Mouse (Mus musculus) forebrain, embryonic 14.5 days (tissue): ENCODE measurements around the gene Capn1. TPM values are rescaled to one million over a fixed set of nuclear protein-coding genes. Genes with fewer than 3 reads are reported as not detected.

Experiments
- ATAC-seq: fragments of 200-750 bp; cut with Nextera tagmentation; 2 replicates; pipeline ENCODE4 v1.8.0; 2017; ENCODE audit warnings: mild to moderate bottlenecking, moderate library complexity
- DNase-seq: peaks from one replicate; pipeline ENCODE4 v3.0.0-alpha.2; 2015; ENCODE audit warnings: low spot score
- H3K27ac ChIP-seq: fragments of 300-500 bp; sonication (generic); 2 replicates; pipeline ENCODE4 v1.5.1; 2014; ENCODE audit warnings: low read depth, mild to moderate bottlenecking, control low read depth, low read length, moderate library complexity
- H3K27me3 ChIP-seq: fragments of 300-500 bp; sonication (generic); replicated peaks from 2 replicates; pipeline ENCODE4 v1.6.1; 2014; ENCODE audit warnings: low read length, control low read depth, mixed read lengths; ENCODE audit not compliant: control insufficient read depth, insufficient read depth
- H3K36me3 ChIP-seq: fragments of 300-500 bp; sonication (generic); 2 replicates; pipeline ENCODE4 v1.6.1; 2014; ENCODE audit warnings: low read length, control low read depth; ENCODE audit not compliant: control insufficient read depth, insufficient read depth
- H3K4me1 ChIP-seq: fragments of 300-500 bp; sonication (generic); 2 replicates; pipeline ENCODE4 v1.6.1; 2014; ENCODE audit warnings: antibody characterized with exemption, low read length, control low read depth; ENCODE audit not compliant: control insufficient read depth, insufficient read depth
- H3K4me2 ChIP-seq: fragments of 300-500 bp; sonication (generic); 2 replicates; pipeline ENCODE4 v1.6.1; 2014; ENCODE audit warnings: mild to moderate bottlenecking, control low read depth, low read length
- H3K4me3 ChIP-seq: fragments of 300-500 bp; sonication (generic); 2 replicates; pipeline ENCODE4 v1.5.1; 2014; ENCODE audit warnings: low read depth, low read length, control low read depth
- H3K9ac ChIP-seq: fragments of 300-500 bp; sonication (generic); 2 replicates; pipeline ENCODE4 v1.6.1; 2014; ENCODE audit warnings: mild to moderate bottlenecking, low read length, control low read depth, moderate library complexity
- H3K9me3 ChIP-seq: fragments of 300-500 bp; sonication (generic); replicated peaks from 2 replicates; pipeline ENCODE4 v1.6.1; 2016; ENCODE audit warnings: low read length, control low read depth, mixed read lengths; ENCODE audit not compliant: control insufficient read depth
- WGBS: fragments of 180-500 bp; shearing (Covaris S2); extraction: QIAGEN DNeasy Blood & Tissue Kit; methylation state at CpG from one replicate; pipeline ENCODE4 v1.1.7; 2014; 5-methylcytosine and 5-hydroxymethylcytosine counted together
- polyA plus RNA-seq: library from polyadenylated mRNA; unstranded; fragments of >200 nt; fragmentation: Nextera tagmentation; extraction: Ambion mirVana; gene quantifications from 2 replicates; pipeline ENCODE4 v1.2.1, GENCODE M21; 2014

Capn1 gene
- polyA plus RNA-seq, 1 experiment from 2014 or later = 2.4 TPM

DNA sequence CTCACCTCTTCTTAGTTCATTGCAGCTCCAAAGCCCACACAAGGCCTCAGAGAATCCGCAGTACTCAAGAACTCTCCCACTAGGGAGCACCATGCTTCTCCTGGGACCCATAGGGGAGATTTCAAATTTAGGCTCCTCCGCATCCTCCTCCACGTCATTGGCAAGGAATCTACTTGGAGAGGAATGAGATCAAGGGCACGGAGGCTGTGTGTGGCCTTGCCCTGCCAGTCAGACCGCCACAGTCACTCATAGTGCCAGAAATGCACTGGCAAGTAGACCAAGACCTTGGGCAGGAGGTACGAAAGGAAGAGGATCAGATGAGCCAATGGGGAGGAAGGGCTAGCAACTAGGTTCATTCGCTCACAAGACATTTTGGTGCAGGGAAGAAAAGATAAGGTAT lies 8.2 kb upstream of the Capn1 start:
- Histone ChIP-seq H3K27me3 (no peaks in the 10 kb centered on the region), H3K9me3 (no peaks in the 10 kb centered on the region), H3K4me2 (no peak overlapping the region), H3K4me3 (no peak overlapping the region), H3K4me1 (no peaks in the 10 kb centered on the region), H3K27ac (no peak overlapping the region), H3K9ac (no peak overlapping the region), H3K36me3 (no peaks in the 10 kb centered on the region)
- ATAC-seq (no peak), DNase-seq (no peak)
- 86% methylated on average over 7 of the region's 7 CpGs for WGBS

- ATAC-seq (no peak), DNase-seq (no peak)
- Histone ChIP-seq H3K9me3 (no peaks in the 10 kb centered on the region), H3K36me3 (no peaks in the 10 kb centered on the region), H3K27me3 (no peaks in the 10 kb centered on the region), H3K27ac (no peak overlapping the region), H3K4me2 (no peak overlapping the region), H3K4me3 (no peak overlapping the region), H3K4me1 (no peaks in the 10 kb centered on the region), H3K9ac (no peak overlapping the region)
- WGBS = 65% methylated on average over 8 of the region's 8 CpGs
Measured at GRCm38 (mm10) chr19:6023059-6023458, 7.4 kb upstream of the Capn1 start.

DNA sequence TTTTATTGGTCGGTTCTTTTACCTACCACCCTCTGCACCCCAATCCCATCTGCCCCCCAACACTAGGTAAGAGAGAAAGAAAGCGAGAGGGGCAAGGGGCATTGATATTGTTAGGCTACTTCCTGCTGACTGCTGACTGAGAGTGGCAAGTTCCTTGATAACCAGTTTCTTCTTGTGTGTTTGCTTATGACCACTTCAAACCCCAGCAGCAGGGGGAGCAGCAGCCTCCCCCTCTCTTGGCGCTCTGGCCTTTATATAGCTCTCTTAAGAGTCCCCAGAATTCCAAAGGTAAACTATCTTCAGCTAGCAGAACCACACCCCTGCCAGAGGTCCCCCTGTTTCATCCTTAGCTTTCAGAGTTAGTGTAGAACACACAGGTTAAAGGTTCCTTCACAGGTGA lies 4.6 kb upstream of the Capn1 start:
- H3K9me3 ChIP-seq = no peaks in the 10 kb centered on the region
- H3K36me3 ChIP-seq = no peaks in the 10 kb centered on the region
- ATAC-seq = no peak
- peaks cover 12% of the 10 kb centered on the region for H3K27me3 ChIP-seq
- H3K4me1 ChIP-seq = no peaks in the 10 kb centered on the region; the same call in 1 of the 2 replicates
- H3K9ac ChIP-seq = no peak overlapping the region
- H3K4me2 ChIP-seq = no peak overlapping the region
- DNase-seq = no peak
- no peak overlapping the region for H3K4me3 ChIP-seq
- 50% methylated on average over 3 of the region's 3 CpGs for WGBS
- H3K27ac ChIP-seq = no peak overlapping the region

DNA sequence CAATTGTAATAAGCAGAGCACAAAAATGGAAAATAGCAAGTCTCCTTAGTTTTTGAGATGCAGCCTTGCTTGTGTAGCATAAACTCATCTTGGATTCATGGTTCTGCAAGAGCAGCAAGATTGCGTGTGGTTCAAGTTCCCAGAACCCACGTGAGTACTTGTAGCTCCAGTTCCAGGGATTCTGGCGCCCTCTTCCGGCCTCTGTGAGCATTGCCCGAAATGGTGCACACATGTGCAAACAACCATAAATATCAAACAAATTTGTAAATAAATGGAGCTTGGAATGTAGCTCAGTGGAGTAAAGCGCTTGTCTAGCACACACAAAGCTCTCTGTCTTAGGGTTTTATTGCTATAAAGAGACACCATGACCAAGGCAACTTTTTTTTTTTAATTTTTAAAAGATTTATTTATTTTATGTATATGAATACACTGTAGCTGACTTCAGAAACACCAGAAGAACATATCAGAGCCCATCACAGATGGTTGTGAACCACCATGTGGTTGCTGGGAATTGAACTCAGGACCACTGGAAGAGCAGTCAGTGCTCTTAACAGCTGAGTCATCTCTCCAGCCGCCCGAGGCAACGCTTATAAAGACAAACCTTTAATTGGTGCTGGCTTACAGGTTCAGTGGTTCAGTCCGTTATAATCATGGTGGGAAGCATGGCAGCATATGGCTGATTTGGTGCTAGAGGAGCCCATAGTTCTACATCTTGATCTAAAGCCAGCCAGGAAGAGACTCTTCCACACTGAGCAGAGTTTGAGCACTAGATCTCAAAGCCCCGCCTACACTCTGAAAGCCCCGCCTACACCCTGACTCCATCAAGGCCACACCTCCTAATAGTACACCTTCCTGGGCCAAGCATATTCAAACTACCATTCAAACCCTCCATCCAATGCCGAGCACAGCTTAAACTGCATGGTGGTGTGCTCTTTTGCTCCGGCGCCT lies 2.7 kb upstream of the Capn1 start:
- Histone ChIP-seq H3K4me2 (no peak overlapping the region), H3K4me1 (no peaks in the 10 kb centered on the region; the same call in 1 of the 2 replicates), H3K4me3 (no peak overlapping the region), H3K27me3 (peaks cover 12% of the 10 kb centered on the region), H3K9me3 (no peaks in the 10 kb centered on the region), H3K27ac (no peak overlapping the region), H3K36me3 (no peaks in the 10 kb centered on the region), H3K9ac (no peak overlapping the region)
- DNase-seq = peak; percentile 89
- WGBS = 30% methylated on average over 15 of the region's 15 CpGs
- ATAC-seq = no peak

GRCm38 (mm10) chr19:6016532-6016931 lies 835 bp upstream of the Capn1 start:
- Histone ChIP-seq H3K9ac (no peak overlapping the region), H3K27me3 (peaks cover 12% of the 10 kb centered on the region), H3K4me2 (no peak overlapping the region), H3K36me3 (no peaks in the 10 kb centered on the region), H3K9me3 (no peaks in the 10 kb centered on the region), H3K27ac (no peak overlapping the region), H3K4me3 (no peak overlapping the region), H3K4me1 (no peaks in the 10 kb centered on the region; the same call in 1 of the 2 replicates)
- DNase-seq (peak; percentile 43), ATAC-seq (no peak)
- 50% methylated on average over 7 of the region's 7 CpGs for WGBS

DNA sequence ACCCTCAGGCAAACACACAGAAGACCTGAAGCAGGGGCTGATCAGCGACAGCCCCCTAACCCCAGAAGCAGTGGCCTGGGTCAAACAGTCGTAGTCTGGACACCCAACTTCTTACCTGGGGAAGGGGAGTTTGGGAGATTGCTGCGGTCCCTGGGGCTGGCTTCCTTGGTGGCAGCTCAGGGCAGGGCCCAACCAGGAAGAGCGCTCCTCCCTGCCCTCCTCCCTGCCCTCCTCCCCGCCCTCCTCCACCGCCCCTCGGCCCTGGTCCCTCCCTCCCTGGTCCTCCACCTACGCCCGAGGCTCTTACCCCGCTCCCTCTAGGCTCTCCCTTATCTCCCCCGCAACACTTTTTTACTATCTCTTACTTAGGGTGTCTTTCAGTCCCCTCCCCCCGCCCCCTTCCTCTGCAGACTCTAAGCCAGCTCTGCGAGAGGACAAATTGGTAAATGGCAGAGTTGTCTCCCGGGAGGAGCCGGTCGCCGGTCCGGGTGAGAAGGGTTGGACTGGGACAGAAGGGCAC lies 646 bp downstream of the Capn1 start:
- H3K27ac ChIP-seq = no peak overlapping the region
- DNase-seq (peak; percentile 7), ATAC-seq (peak; percentile 50; the same call in 1 of the 2 replicates)
- H3K27me3 ChIP-seq = peaks cover 12% of the 10 kb centered on the region
- WGBS = 1% methylated on average over 15 of the region's 18 CpGs
- H3K36me3 ChIP-seq = no peaks in the 10 kb centered on the region
- H3K9ac ChIP-seq = peak overlapping the region; percentile 65
- peak overlapping the region; percentile 39 for H3K4me3 ChIP-seq
- H3K9me3 ChIP-seq = no peaks in the 10 kb centered on the region
- peak overlapping the region; percentile 78 for H3K4me2 ChIP-seq
- no peaks in the 10 kb centered on the region; the same call in 1 of the 2 replicates for H3K4me1 ChIP-seq

DNA sequence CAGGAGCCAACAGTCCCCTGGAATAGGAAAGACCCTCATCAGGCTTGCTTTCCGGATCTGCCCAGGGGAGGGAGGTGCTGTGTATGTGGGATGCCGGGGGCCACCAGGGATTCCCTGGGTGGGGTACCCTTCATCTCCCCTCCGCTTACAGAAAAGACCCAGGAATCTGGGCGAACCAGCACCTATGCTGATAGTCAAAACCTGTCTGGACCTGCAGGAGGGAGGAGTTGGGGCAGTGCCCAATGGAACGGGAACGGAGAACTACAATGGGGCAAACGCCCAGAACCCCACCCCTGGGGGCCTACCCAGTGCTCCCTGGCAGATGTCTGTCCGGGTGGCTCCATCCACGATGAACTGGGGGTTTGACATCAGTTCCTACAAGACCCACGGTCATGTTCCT lies 2.0 kb downstream of the Capn1 start:
- H3K36me3 ChIP-seq = no peaks in the 10 kb centered on the region
- no peak overlapping the region for H3K9ac ChIP-seq
- no peak overlapping the region for H3K4me2 ChIP-seq
- ATAC-seq (no peak), DNase-seq (no peak)
- no peaks in the 10 kb centered on the region for H3K9me3 ChIP-seq
- WGBS = 91% methylated on average over 10 of the region's 10 CpGs
- no peak overlapping the region for H3K4me3 ChIP-seq
- H3K4me1 ChIP-seq = no peaks in the 10 kb centered on the region; the same call in 1 of the 2 replicates
- H3K27ac ChIP-seq = no peak overlapping the region
- peaks cover 12% of the 10 kb centered on the region for H3K27me3 ChIP-seq

GRCm38 (mm10) chr19:6009137-6009536 lies 6.6 kb downstream of the Capn1 start:
- Histone ChIP-seq H3K4me3 (no peak overlapping the region), H3K9ac (no peak overlapping the region), H3K27ac (no peak overlapping the region), H3K27me3 (no peaks in the 10 kb centered on the region; the same call in 1 of the 2 replicates), H3K36me3 (no peaks in the 10 kb centered on the region), H3K9me3 (no peaks in the 10 kb centered on the region), H3K4me1 (no peaks in the 10 kb centered on the region), H3K4me2 (no peak overlapping the region)
- ATAC-seq = no peak
- 68% methylated on average over 8 of the region's 8 CpGs for WGBS
- DNase-seq = no peak

GRCm38 (mm10) chr19:6007013-6007412 lies 8.7 kb downstream of the Capn1 start:
- no peak for DNase-seq
- Histone ChIP-seq H3K36me3 (no peaks in the 10 kb centered on the region), H3K27me3 (no peaks in the 10 kb centered on the region), H3K27ac (no peak overlapping the region), H3K9me3 (no peaks in the 10 kb centered on the region), H3K4me1 (no peaks in the 10 kb centered on the region), H3K4me3 (no peak overlapping the region), H3K9ac (no peak overlapping the region), H3K4me2 (no peak overlapping the region)
- ATAC-seq = no peak
- 92% methylated on average over 13 of the region's 13 CpGs for WGBS
